Mouse (Mus musculus) hindbrain, embryonic 11.5 days (tissue): ENCODE results near the gene Snn. TPM values are rescaled to one million over a fixed set of nuclear protein-coding genes. Genes with fewer than 3 reads are reported as not detected.
A peak's percentile ranks its signal among the peaks of the same experiment; 100 is the strongest.

Experiments
- ATAC-seq: fragments of 200-750 bp; cut with Nextera tagmentation; 2 replicates; pipeline ENCODE4 v1.8.0; 2017; ENCODE audit warnings: mild to moderate bottlenecking, moderate TSS enrichment, moderate library complexity; ENCODE audit not compliant: low FRiP score
- DNase-seq: peaks from one replicate; pipeline ENCODE4 v3.0.0-alpha.2; 2015; ENCODE audit warnings: low spot score
- H3K27ac ChIP-seq: fragments of 300-500 bp; sonication (generic); 2 replicates; pipeline ENCODE4 v1.5.1; 2014; ENCODE audit warnings: mild to moderate bottlenecking, low read depth, low read length
- H3K27me3 ChIP-seq: fragments of 300-500 bp; sonication (generic); 2 replicates; pipeline ENCODE4 v1.6.1; 2014; ENCODE audit warnings: mild to moderate bottlenecking, low read length, moderate library complexity, mixed read lengths; ENCODE audit not compliant: control insufficient read depth, insufficient read depth
- H3K36me3 ChIP-seq: fragments of 300-500 bp; sonication (generic); 2 replicates; pipeline ENCODE4 v1.6.1; 2014; ENCODE audit warnings: mild to moderate bottlenecking, low read length, moderate library complexity, mixed read lengths; ENCODE audit not compliant: control insufficient read depth, insufficient read depth
- H3K4me1 ChIP-seq: fragments of 300-500 bp; sonication (generic); replicated peaks from 2 replicates; pipeline ENCODE4 v1.6.1; 2014; ENCODE audit warnings: low read length, mixed read lengths; ENCODE audit not compliant: control insufficient read depth, insufficient read depth
- H3K4me2 ChIP-seq: fragments of 300-500 bp; sonication (generic); replicated peaks from 2 replicates; pipeline ENCODE4 v1.6.1; 2014; ENCODE audit warnings: mild to moderate bottlenecking, low read depth, low read length
- H3K4me3 ChIP-seq: fragments of 300-500 bp; sonication (generic); 2 replicates; pipeline ENCODE4 v1.5.1; 2014; ENCODE audit warnings: low read depth, low read length
- H3K9ac ChIP-seq: fragments of 300-500 bp; sonication (generic); 2 replicates; pipeline ENCODE4 v1.6.1; 2014; ENCODE audit warnings: low read depth, low read length
- H3K9me3 ChIP-seq: fragments of 300-500 bp; sonication (generic); 2 replicates; pipeline ENCODE4 v1.6.1; 2016; ENCODE audit warnings: low read length; ENCODE audit not compliant: control insufficient read depth
- WGBS: fragments of 180-500 bp; shearing (Covaris S2); extraction: QIAGEN DNeasy Blood & Tissue Kit; methylation state at CpG from one replicate; pipeline ENCODE4 v1.1.7; 2014; 5-methylcytosine and 5-hydroxymethylcytosine counted together
- polyA plus RNA-seq: library from polyadenylated mRNA; unstranded; fragments of >200 nt; fragmentation: Nextera tagmentation; extraction: Ambion mirVana; gene quantifications from 2 replicates; pipeline ENCODE4 v1.2.1, GENCODE M21; 2014

Snn gene
- polyA plus RNA-seq, 1 experiment from 2014 or later, result 96.5 TPM

DNA sequence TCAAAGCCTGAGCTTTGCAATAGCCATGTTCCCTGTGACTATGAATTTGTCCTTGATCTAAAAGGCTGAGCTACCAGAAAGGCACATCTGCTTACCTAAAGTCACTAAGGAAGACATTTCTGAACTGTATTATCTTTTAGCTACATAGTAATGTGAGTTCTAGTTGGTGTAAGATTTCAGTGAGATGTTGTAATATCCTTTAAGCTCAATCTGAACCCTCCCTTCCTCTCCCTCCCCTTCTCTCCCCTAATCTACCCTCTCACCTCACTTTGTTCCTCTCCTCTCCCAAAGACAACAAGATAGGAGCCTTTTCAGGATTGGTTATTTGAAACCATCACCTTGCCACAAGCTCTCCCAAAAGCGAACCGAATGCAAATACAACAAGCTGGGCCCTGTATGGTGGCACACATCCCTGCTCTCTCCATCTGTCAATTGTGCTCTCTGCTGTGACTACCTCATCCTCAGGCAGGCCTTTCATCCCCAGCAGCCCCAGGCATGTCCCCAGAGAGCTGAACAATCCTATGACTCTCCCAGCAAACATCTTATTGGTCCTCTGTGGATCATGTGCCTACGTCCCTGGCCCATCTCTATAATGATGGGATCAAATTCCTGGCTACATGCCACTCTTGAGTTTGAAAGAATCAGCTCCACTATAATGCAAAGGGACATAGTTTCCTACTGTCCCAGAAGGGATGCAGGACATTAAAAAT lies 39.2 kb upstream of the Snn start:
- H3K36me3 ChIP-seq, result no peaks in the 10 kb centered on the region
- H3K27me3 ChIP-seq, result no peaks in the 10 kb centered on the region
- no peaks in the 10 kb centered on the region for H3K9me3 ChIP-seq
- WGBS, result 72% methylated on average over 3 of the region's 3 CpGs
- DNase-seq (peak; percentile 27), ATAC-seq (peak; percentile 68)
- no peaks in the 10 kb centered on the region for H3K4me1 ChIP-seq
- no peak overlapping the region for H3K4me3 ChIP-seq
- H3K9ac ChIP-seq, result no peak overlapping the region
- H3K27ac ChIP-seq, result no peak overlapping the region
- no peak overlapping the region for H3K4me2 ChIP-seq

DNA sequence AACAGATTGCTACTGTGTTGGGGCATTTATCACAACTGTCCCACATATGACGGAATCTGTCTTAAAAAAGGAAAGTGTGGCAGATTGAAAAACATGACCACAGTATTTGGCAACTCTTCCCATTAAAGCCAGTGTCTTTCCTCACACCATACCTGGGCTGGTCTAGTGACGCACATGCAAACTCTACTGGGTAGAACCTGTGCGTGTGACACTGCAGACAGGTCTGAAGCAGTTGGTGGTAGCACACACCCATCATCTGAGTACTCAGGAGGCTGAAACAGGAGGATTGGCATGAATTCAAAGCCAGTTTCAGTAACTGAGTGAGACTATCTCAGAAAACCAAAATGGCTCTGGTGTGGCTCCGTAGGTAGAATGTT lies 38.6 kb upstream of the Snn start:
- Histone ChIP-seq H3K9ac (no peak overlapping the region), H3K27me3 (no peaks in the 10 kb centered on the region), H3K9me3 (no peaks in the 10 kb centered on the region), H3K27ac (no peak overlapping the region), H3K36me3 (no peaks in the 10 kb centered on the region), H3K4me1 (no peaks in the 10 kb centered on the region), H3K4me2 (no peak overlapping the region), H3K4me3 (no peak overlapping the region)
- DNase-seq (no peak), ATAC-seq (no peak)
- 88% methylated on average over 4 of the region's 4 CpGs for WGBS

DNA sequence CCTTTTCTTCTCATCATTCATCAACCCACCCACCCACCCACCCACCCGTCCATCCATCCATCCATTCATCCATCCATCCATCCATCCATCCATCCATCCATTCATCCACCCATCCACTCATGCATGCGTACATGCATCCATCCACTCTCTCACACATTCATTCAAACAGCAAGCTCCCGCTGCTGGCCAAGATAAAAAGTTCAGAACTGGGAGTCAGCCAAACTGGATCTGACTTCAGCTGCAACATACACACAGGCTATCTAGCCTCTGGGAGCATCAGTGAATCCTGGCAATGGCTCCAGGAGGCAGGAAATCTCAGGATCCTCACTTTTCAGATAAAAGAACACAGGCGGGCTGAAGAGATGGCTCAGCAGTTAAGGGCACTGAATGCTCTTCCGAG lies 37.1 kb upstream of the Snn start:
- Histone ChIP-seq H3K27ac (no peak overlapping the region), H3K4me3 (no peak overlapping the region), H3K9ac (no peak overlapping the region), H3K36me3 (no peaks in the 10 kb centered on the region), H3K4me2 (no peak overlapping the region), H3K4me1 (no peaks in the 10 kb centered on the region), H3K9me3 (no peaks in the 10 kb centered on the region), H3K27me3 (no peaks in the 10 kb centered on the region)
- DNase-seq, result no peak
- WGBS, result 86% methylated on average over 5 of the region's 5 CpGs
- no peak for ATAC-seq

DNA sequence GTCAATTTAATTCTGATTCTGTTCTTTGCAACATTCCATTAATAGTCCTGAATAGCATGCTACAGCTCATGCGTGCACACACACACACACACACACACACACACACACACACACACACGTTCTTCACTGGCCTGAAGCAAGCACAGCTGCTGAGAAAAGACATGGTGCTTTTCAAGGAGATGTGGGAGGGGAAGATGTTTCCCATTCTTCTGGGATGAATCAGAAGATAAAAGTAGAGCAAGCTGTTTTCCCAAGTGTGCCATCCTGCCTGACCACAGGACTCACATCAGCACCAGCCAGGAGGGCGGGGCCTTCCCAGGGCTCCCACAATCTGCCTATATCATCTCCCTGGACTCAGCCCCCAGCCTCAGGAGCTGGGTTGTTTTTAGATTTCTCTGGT lies 35.9 kb upstream of the Snn start:
- 70% methylated on average over 3 of the region's 3 CpGs for WGBS
- ATAC-seq (no peak), DNase-seq (no peak)
- no peaks in the 10 kb centered on the region for H3K36me3 ChIP-seq
- no peak overlapping the region for H3K27ac ChIP-seq
- no peaks in the 10 kb centered on the region for H3K27me3 ChIP-seq
- no peak overlapping the region for H3K4me2 ChIP-seq
- H3K9me3 ChIP-seq, result no peaks in the 10 kb centered on the region
- no peaks in the 10 kb centered on the region for H3K4me1 ChIP-seq
- no peak overlapping the region for H3K4me3 ChIP-seq
- no peak overlapping the region for H3K9ac ChIP-seq

DNA sequence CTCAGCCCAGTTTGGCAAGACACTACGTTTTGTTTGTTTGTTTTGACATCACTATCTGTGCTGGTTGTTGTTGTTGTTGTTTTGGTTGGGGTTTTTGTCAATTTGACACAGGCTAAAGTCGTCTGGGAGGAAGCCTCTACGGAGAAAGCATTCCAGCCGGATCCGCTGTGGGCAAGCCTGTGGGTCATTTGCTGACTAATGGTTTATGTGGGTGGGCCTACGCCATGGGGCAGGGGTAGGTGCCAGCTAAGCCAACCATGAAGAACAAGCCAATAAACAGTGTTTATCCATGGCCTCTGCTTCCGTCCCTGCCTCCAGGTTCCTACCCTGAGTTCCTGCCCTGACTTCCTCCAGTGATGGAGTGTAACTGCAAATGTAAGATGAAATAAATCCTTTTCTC lies 32.5 kb upstream of the Snn start:
- H3K4me2 ChIP-seq, result no peak overlapping the region

GRCm38 (mm10) chr16:11030844-11031243 lies 29.9 kb upstream of the Snn start:
- Histone ChIP-seq H3K4me1 (no peaks in the 10 kb centered on the region), H3K4me2 (no peak overlapping the region), H3K9ac (no peak overlapping the region), H3K4me3 (no peak overlapping the region), H3K36me3 (no peaks in the 10 kb centered on the region), H3K9me3 (no peaks in the 10 kb centered on the region), H3K27me3 (no peaks in the 10 kb centered on the region), H3K27ac (no peak overlapping the region)
- DNase-seq, result no peak
- no peak for ATAC-seq
- 89% methylated on average over 4 of the region's 4 CpGs for WGBS

More for the DNA sequence above, 32.5 kb upstream of the Snn start:
- H3K9ac ChIP-seq, result no peak overlapping the region
- H3K27ac ChIP-seq, result no peak overlapping the region
- H3K36me3 ChIP-seq, result no peaks in the 10 kb centered on the region
- H3K9me3 ChIP-seq, result no peaks in the 10 kb centered on the region
- no peak for ATAC-seq
- H3K4me3 ChIP-seq, result no peak overlapping the region
- no peak for DNase-seq
- no peaks in the 10 kb centered on the region for H3K27me3 ChIP-seq
- no peaks in the 10 kb centered on the region for H3K4me1 ChIP-seq
- WGBS, result 80% methylated on average over 7 of the region's 7 CpGs

DNA sequence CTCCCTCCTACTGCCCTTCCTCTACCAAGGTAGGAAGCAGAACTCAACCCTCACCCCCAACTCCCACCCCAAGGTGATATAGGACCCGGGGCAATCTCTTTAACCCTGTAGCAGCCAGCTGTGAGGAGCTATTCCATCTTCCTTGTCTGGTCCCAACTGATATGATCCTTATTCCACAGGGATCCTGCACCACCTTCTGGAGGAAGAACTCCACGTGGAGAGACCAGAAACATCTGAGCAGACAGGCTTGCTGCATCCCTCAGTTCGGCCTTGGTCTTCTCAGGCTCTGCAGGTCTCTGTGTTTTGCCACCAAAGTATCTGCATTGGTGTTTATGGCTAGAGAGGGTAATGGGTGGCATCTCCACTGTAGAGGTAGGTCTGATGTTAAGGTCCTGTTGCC lies 29.4 kb upstream of the Snn start:
- no peaks in the 10 kb centered on the region for H3K27me3 ChIP-seq
- 60% methylated on average over 3 of the region's 3 CpGs for WGBS

DNA sequence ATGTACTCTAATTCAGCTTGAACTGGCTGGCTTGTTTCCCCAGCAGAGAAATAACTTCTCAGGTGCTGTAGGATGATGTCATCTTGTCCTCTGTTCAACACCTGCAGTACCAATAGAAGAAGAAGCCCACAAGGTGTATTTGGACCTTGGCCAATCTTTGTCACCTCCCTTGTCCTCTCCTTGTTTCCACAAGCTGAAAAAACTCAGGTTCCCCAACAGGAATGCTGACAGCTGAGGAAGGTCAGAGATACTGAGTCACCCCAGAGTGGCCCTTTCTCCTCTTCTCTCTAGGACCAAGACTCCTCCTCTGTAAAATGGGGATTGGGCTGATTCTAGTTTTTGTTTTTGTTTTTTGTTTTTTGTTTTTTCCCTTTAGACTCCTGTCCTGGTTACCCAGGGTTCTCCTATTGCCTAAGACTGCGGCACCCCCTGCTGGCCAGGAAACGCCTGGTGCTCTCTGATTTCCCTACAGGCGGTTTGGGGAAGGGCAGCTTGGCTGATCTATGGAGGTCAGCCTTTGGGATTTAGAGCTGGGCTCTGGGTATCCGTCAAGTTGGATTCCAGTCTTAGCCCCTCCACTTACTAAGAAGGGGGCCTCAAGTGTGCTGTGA lies 26.4 kb upstream of the Snn start:
- H3K9ac ChIP-seq, result no peak overlapping the region
- H3K4me2 ChIP-seq, result no peak overlapping the region
- H3K27me3 ChIP-seq, result no peaks in the 10 kb centered on the region
- WGBS, result 3% methylated on average over 4 of the region's 4 CpGs
- no peak overlapping the region for H3K27ac ChIP-seq
- no peaks in the 10 kb centered on the region for H3K36me3 ChIP-seq
- H3K4me1 ChIP-seq, result no peaks in the 10 kb centered on the region
- peak; percentile 38 for ATAC-seq
- no peaks in the 10 kb centered on the region for H3K9me3 ChIP-seq
- H3K4me3 ChIP-seq, result no peak overlapping the region
- DNase-seq, result peak; percentile 89

More for the DNA sequence above, 29.4 kb upstream of the Snn start:
- Histone ChIP-seq H3K27ac (no peak overlapping the region), H3K9me3 (no peaks in the 10 kb centered on the region), H3K4me1 (no peaks in the 10 kb centered on the region), H3K9ac (no peak overlapping the region), H3K36me3 (no peaks in the 10 kb centered on the region), H3K4me2 (no peak overlapping the region), H3K4me3 (no peak overlapping the region)
- no peak for DNase-seq
- ATAC-seq, result no peak

DNA sequence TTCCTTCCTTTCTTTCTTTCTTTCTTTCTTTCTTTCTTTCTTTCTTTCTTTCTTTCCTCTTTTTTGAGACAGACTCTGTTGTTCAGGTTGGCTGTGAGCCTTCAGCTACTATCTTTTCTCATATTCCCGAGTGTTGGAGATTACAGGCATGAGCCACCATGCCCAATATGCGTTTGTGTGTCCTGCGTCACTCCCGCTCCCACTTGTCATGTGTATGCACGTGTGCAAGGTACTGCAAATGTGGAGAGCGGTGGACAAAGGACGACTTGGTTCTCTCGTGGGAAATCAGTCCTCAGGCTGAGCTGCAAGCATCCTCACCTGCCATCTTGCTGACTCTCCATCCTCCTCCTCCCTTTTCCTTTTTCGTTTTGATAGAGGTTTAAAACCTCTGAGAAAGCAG lies 25.5 kb upstream of the Snn start:
- H3K27me3 ChIP-seq, result no peaks in the 10 kb centered on the region
- H3K4me1 ChIP-seq, result no peaks in the 10 kb centered on the region
- H3K27ac ChIP-seq, result no peak overlapping the region
- no peaks in the 10 kb centered on the region for H3K9me3 ChIP-seq
- DNase-seq (no peak), ATAC-seq (no peak)
- H3K36me3 ChIP-seq, result no peaks in the 10 kb centered on the region
- no peak overlapping the region for H3K4me2 ChIP-seq
- WGBS, result 89% methylated on average over 9 of the region's 9 CpGs
- no peak overlapping the region for H3K9ac ChIP-seq
- no peak overlapping the region for H3K4me3 ChIP-seq
